ENCODE assay signal across 11 mouse cellular contexts in genomic region chr12:80103089-80103488, GRCm38 (mm10). TPM values are rescaled to one million over a fixed set of nuclear protein-coding genes. Genes with fewer than 3 reads are reported as not detected.
DNase-seq lines count a peak whose midpoint lies in the region; ATAC-seq and TF ChIP-seq lines count a peak whose summit lies in the region.
"Had no signal": no experiment of that assay in that cellular context is flagged by ENCODE, and none has a peak within 500 bp of the region (broad histone marks: within the 10 kb centered on the region; RNA-seq: fewer than 3 reads in every experiment).

No protein-coding gene starts in this region.

- no peak for TF ChIP-seq CTCF in liver, adult 2 months (IDR thresholded peaks at IDR 0.05; ENCODE audit: low read depth, low read length)
- TF ChIP-seq CTCF in small intestine, adult 2 months (IDR thresholded peaks at IDR 0.05; ENCODE audit: extremely low read depth, insufficient read length, insufficient replicate concordance, low read depth, low read length): no peak

- H3K9ac ChIP-seq in liver, adult 2 months (ENCODE audit: low read depth, low read length): peak overlapping the region; percentile 57
- H3K9ac ChIP-seq in intestine, embryonic 14.5 days (ENCODE audit: low read length): no peak overlapping the region
- no peak overlapping the region for H3K9ac ChIP-seq in limb, embryonic 15.5 days

- H3K27me3 ChIP-seq in liver, adult 2 months (ENCODE audit: control insufficient read depth, insufficient read depth, low read length): no peaks in the 10 kb centered on the region
- H3K27me3 ChIP-seq in intestine, embryonic 14.5 days (replicated peaks; ENCODE audit: control insufficient read depth, insufficient read depth, low read length): no peaks in the 10 kb centered on the region
- no peaks in the 10 kb centered on the region for H3K27me3 ChIP-seq in limb, embryonic 15.5 days
- H3K27me3 ChIP-seq in small intestine, adult 2 months (ENCODE audit: control insufficient read depth, insufficient read depth, low read length): no peaks in the 10 kb centered on the region

- DNase-seq in liver, adult 2 months (ENCODE audit: extremely low read depth, low read depth, low spot score): peak; percentile 98
- DNase-seq in liver: no peak
- DNase-seq in intestine, embryonic 14.5 days (ENCODE audit: low spot score): no peak
- no peak for DNase-seq in gastrocnemius, postnatal 25 days
- DNase-seq in frontal cortex, postnatal 25 days (ENCODE audit: low spot score in 2 of 2): no peak
- DNase-seq: cerebellum, adult 9-10 months; gastrocnemius, postnatal 36 days; heart, postnatal 36 days; right cerebral cortex, adult 18-20 months had no signal

- H3K79me2 ChIP-seq in liver, adult 2 months (ENCODE audit: control insufficient read depth, insufficient read depth, low read length): no peaks in the 10 kb centered on the region

- WGBS in liver, adult 2 months: 19% methylated on average over 4 of the region's 4 CpGs
- 48% methylated on average over 4 of the region's 4 CpGs for WGBS in intestine, embryonic 14.5 days
- 50% methylated on average over 4 of the region's 4 CpGs for WGBS in limb, embryonic 15.5 days
- 22% methylated on average over 4 of the region's 4 CpGs for WGBS in small intestine, adult 2 months

- peaks cover 29% of the 10 kb centered on the region for H3K4me1 ChIP-seq in liver, adult 2 months (ENCODE audit: control insufficient read depth, insufficient read depth, low read length)
- 0 out of 2 replicates have a peak, but pooled peaks cover 3% of the 10 kb centered on the region for H3K4me1 ChIP-seq in intestine, embryonic 14.5 days (replicated peaks; ENCODE audit: control insufficient read depth, insufficient read depth, low read length)
- peaks cover 24% of the 10 kb centered on the region for H3K4me1 ChIP-seq in limb, embryonic 15.5 days
- H3K4me1 ChIP-seq in small intestine, adult 2 months (ENCODE audit: control insufficient read depth, insufficient read depth, insufficient read length, low read length): peaks cover 10% of the 10 kb centered on the region; the same call in 1 of the 2 replicates

- H3K36me3 ChIP-seq in liver, adult 2 months (ENCODE audit: control insufficient read depth, insufficient read depth, low read length): peaks cover 6% of the 10 kb centered on the region; the same call in 1 of the 2 replicates
- peaks cover 13% of the 10 kb centered on the region for H3K36me3 ChIP-seq in intestine, embryonic 14.5 days (ENCODE audit: control insufficient read depth, insufficient read depth, low read length)
- H3K36me3 ChIP-seq in limb, embryonic 15.5 days: peaks cover 13% of the 10 kb centered on the region
- peaks cover 6% of the 10 kb centered on the region for H3K36me3 ChIP-seq in small intestine, adult 2 months (ENCODE audit: control insufficient read depth, insufficient read depth, low read length)

- peak overlapping the region; percentile 86 for H3K27ac ChIP-seq in liver, adult 2 months (replicated peaks; ENCODE audit: insufficient read depth, low read depth, low read length)
- H3K27ac ChIP-seq in intestine, embryonic 14.5 days (ENCODE audit: low read depth): peak overlapping the region; percentile 76
- peak overlapping the region; percentile 30; the same call in 1 of the 2 replicates for H3K27ac ChIP-seq in limb, embryonic 15.5 days
- H3K27ac ChIP-seq in small intestine, adult 2 months (ENCODE audit: insufficient read depth, low read depth, low read length): peak overlapping the region; percentile 92

- H3K4me3 ChIP-seq in liver, adult 2 months (ENCODE audit: insufficient read depth, low read depth, low read length): peak overlapping the region; percentile 32; the same call in 1 of the 2 replicates
- 0 out of 2 replicates have a peak overlapping the region, but pooled peaks have one; percentile 10 for H3K4me3 ChIP-seq in intestine, embryonic 14.5 days (ENCODE audit: low read depth, low read length)
- H3K4me3 ChIP-seq in limb, embryonic 15.5 days: no peak overlapping the region
- peak overlapping the region; percentile 62 for H3K4me3 ChIP-seq in small intestine, adult 2 months (ENCODE audit: low read depth, low read length)

- H3K9me3 ChIP-seq in intestine, embryonic 14.5 days (ENCODE audit: control insufficient read depth, low read length): no peaks in the 10 kb centered on the region
- no peaks in the 10 kb centered on the region for H3K9me3 ChIP-seq in limb, embryonic 15.5 days

- TF ChIP-seq POLR2A in liver, adult 2 months (IDR thresholded peaks at IDR 0.05; ENCODE audit: extremely low read depth, insufficient read depth, low read length): no peak
- no peak for TF ChIP-seq POLR2A in small intestine, adult 2 months (IDR thresholded peaks at IDR 0.05; ENCODE audit: low read depth, low read length)

- 0 out of 2 replicates have a peak, but pooled peaks have one; percentile 6 for ATAC-seq in intestine, embryonic 14.5 days (replicated peaks; ENCODE audit: low FRiP score, low TSS enrichment, low read depth)
- ATAC-seq in limb, embryonic 15.5 days (ENCODE audit: insufficient number of reproducible peaks, low FRiP score, low TSS enrichment, low read depth): no peak

- H3K4me2 ChIP-seq in intestine, embryonic 14.5 days (ENCODE audit: low read length): peak overlapping the region; percentile 33; the same call in 1 of the 2 replicates
- H3K4me2 ChIP-seq in limb, embryonic 15.5 days: no peak overlapping the region

RNA-seq across cellular contexts. Expression of gene Zfp36l1, which starts 9.7 kb away (rescaled TPM):
- 15.4 and 21.8 TPM in 2 replicates for total RNA-seq in liver, adult 2 months (2014; rRNA removed)
- 125 and 162 TPM in 2 replicates for polyA plus RNA-seq in liver, adult 2 months (2012; rRNA removed)
- 159 and 165 TPM in 2 replicates for polyA plus RNA-seq in intestine, embryonic 14.5 days (2014; fragmentation: Nextera tagmentation; extraction: Ambion mirVana)
- polyA plus RNA-seq in limb, embryonic 15.5 days (2015; fragmentation: Nextera tagmentation; extraction: Ambion mirVana): 147 and 148 TPM in 2 replicates
- polyA plus RNA-seq in small intestine, adult 2 months (2012; rRNA removed): 60.1 and 118 TPM in 2 replicates
- 10 to 100 TPM; 23.0 to 27.2 TPM for total RNA-seq in gastrocnemius, postnatal 25 days (2021)

Comparison
In these comparisons a context has a peak if more than half of its experiments do, and no peak if none do; other contexts are left out.
1. H3K27ac ChIP-seq: peak in every context shown above with its lines; median percentile 92 in small intestine, adult 2 months; 86 in liver, adult 2 months; 76 in intestine, embryonic 14.5 days; 30 in limb, embryonic 15.5 days.